Mouse (Mus musculus): ENCODE measurements at regions not wholly inside any gene's neighbourhood (a gene's known extent, or its start where the extent isn't known, plus 50 kb on each side); places are given as distances from the start of the nearest gene placed in this dataset.

DNA sequence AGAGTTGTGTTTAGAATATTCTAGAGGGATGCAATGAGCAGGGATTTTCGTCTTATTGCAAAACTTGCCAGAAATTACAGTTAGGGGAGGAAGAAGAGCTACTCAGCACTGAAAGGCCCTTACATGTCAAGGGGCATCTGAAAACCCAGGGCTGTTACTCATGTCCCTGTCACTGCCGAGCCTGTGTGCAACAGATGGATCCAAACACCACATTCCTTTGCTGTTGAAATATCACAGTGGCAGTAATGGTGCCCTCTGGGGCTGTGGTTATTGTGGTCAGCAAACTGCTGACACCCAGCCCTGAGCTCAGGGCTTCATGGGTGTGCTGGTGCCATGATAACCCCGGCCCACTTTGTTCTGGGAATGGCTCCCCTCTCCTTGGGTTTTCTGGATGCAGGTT lies 114.3 kb upstream of the Ercc6l2 start:
- DNase-seq: peak; percentile 40

DNA sequence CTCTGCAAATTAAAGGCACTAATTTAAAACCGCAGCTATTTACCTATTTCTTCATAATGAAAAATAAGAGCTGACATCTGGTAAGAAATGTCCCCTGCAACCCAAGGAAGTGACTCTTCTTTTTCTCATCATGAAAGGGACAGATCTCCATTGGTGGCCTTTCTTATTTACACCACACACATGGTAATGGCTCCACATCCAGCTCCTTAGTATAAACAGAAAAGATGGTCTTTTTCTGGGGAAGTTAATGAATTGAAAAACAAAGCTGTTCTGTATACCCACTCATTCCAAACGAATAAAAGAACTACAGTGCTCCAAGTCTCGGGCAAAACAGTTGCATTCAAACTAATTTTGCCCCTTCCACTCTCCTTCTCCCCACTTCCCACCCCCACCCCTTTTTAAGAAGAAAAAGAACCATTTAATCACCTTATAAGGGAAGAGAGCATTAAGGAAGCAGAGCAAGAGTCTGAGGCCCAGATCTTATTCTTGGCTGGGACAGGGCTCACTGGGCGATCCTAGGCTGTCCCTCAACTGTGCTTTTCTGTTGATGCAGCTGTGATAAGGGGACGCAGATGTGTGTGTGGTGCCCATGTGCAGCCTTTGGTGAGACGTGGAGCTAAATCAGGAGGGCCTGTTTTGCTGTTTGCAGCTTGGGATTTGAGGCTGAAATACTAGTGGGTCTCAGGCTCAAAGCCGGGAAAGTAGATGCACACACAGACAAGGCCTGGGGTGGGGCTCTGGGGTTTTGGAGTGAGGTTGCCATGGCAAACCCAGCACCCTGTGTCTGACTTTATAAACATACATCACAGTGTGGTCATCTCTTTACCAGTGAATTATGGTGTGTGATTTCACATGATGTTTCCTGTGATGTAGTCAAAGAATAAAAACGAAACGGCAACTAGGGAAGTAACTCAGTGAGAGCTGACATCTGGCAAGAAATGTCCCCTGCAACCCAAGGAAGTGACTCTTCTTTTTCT lies 113.6 kb upstream of the Ercc6l2 start:
- DNase-seq: peak; percentile 71

DNA sequence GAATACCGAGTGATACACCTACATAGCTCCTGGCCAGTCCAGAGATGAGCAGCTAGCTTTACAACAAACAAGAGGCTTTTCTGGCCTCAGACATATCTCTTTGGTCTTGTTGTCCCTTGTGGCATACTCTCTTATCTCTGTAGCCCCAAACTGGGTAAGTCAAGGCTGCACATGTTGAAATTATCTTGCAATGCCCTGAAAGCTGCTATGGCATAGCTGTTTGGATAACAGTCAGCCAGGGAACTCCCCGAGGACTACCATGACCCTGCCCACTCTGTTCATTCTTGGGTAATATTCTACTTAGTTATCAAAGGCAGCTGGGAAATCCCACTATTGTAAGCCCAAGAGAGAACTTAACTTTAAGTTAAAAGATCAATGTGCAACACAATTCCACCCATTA lies 106.5 kb upstream of the Ercc6l2 start:
- no peak for DNase-seq

DNA sequence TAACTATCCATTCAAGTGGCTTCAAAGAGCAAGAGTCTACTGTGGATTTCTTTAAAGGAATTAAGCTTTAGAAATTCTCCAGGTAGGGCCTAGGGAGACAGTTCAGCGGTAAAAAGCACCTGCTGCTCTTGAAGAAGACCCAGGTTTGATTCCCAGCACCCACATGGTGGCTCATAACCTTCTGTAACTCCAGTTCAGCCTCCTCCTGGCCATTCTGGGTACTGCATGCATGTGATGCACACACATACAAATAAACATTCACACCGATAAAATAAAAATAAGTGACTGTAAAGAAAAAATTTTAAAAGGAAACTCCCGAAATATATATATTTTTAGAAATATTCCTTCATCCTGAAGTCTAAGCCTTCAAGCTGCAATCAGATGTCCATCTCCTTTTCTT lies 101.9 kb upstream of the Ercc6l2 start:
- DNase-seq: no peak

DNA sequence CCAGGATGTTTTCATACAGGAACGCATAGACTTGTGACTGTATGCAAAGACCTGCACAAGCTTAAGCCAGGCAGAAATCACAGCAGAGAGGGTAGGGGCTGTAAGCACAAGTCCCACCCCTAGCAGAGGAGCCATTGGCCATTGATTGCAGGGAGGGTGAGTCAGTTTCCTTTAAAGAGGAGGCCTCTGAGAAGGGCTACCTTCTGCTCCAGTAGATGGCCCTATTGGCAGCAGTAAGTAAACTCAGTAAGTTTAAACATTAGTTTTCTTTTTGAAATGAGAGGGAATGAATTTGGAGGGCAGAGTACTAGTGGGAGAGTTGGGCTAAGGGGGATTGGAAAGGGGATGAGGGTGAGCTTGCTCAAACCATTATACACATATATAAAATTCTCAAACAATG lies 98.5 kb upstream of the Ercc6l2 start:
- DNase-seq: no peak

DNA sequence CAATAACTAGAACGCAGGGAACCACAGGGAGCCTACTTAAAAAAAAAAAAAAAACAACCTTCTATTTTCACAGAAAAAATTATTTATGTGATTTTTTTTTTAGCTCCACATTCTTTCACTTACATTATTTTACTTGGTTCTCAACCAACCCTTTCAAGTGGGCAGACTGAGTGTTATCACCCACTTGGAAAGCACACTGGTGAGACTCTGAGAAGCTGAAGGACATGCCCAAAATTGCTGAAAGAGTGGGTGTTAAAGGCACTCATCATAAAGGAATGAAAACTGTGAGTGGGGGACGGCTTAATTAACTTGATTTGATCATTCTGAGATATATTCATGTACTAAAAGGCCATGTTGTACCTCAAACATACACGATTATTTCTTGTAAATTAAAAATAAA lies 97.8 kb upstream of the Ercc6l2 start:
- DNase-seq: peak; percentile 33

DNA sequence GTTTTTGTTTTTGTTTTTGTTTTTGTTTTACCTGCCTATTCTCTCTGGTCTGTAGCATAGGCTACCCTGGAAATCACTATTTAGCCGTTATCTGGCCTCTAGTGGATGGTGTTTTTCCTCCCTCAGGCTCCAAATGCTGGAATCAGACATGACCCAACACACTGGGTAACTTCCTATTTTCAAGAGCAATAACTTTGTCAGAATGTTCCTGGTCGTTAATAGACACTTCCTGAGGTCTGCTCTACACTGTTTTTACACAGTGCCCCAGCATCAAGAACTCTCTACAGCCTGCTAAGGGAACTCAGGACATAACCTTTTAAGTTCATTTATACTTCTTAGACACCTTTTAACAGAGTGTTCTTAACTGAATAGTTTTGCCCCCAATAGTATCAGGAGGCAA lies 96.3 kb upstream of the Ercc6l2 start:
- no peak for DNase-seq

DNA sequence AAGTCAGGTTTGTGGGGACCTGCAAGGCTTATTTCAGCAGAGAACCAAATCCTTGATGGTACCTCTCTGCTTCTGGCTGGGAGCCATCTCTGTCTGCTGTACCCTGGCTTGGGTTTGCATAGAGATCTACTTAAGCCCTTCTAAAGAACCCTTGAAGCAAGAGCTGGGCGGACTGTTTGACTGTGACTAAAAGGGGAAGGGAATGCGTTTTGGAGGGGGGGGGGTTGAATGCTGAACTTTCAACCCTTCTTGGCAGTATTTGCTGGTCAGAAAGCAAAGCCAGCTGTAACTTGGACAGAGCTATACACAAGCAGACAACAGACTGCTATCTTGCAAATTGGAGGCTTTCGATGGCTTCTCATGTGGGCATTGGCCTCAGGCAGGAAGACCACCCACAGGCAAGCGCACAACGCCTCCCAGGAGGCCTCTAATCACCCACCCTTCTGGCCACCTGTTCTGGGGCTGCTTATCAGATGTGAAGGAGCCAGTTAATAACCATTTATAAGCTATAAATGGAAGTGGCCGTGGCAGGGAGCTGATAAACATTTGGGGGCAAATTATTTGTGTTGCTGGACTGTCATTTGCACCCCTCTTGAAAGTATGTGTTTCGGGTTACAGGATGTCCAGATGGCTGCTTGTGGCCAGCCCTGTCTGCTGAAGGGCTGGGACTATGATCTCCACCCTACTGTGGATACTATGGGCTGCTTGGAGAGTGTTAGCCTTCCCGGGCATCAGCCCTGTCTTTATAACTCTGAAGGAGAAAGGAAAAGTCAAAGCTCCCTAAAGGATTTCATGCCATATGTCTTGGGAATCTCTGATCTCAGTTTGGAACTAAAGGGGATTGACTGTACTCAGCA lies 95.5 kb upstream of the Ercc6l2 start:
- DNase-seq: peak; percentile 83

DNA sequence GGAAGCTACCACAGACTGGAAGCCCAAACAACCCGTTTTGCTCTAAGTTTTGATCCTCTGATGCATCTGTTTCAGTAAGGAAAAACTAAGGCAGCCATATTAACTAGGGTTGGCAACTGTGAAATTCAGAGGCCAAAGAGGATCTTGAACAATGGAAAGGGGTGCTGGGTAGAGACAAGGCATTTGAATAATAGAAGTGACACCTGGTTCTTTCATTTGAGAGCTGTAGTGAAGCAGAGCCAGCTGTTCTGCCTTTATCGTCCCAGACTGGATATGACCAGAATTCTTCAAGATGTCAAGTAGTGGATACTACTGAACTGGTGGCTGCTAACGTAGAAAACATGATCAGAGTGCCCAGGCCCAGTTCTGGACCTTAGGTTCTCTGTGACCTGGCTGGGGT lies 94.4 kb upstream of the Ercc6l2 start:
- no peak for DNase-seq

DNA sequence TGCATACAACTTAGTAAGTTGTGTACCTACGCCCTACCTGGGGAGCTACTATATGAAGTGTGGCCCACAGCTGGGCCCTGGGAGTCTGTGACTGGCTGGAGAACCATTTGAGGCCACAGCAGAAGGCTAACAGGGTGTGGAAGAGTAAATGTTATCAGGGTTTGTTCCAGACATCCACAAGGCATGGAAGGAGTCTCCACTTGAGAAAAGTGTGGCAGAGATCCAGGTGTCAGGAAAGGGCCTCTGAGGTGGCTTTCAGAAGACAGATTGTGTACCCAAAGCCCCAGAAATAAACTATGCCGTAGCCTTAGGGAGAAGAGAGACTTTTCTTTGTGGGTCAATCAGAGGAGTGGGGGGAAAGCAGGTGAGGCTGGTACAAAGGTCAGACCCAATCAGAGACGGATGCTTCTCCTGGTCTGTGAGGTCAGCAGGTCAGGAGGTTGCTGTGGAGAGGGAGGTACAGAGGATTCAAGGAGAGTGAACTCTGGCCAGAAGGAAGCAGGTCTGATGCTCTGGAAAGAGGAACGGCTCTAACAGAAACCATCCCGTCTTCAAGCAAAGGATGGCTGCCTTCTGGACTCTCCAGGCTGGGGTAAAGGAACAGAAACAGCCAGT lies 93.9 kb upstream of the Ercc6l2 start:
- peak; percentile 50 for DNase-seq

DNA sequence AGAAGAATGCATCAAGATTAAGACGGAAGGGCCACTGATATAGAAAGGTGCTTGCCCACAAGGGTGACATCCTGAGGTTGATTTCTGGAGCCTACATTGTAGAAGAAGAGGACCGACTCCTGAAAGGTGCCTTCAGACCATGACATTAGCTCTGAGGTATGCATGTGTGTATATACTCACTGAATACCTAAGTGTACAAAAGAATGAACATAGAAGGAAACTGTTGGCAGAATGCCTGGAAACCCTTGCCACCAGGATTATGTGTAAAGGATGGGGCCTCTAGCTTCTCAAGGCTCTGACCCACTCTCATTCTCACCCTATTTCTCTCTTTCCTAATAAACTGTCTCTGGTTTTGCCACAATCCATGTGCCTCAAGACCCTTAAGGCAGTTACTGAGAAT lies 90.7 kb upstream of the Ercc6l2 start:
- DNase-seq: peak; percentile 48

DNA sequence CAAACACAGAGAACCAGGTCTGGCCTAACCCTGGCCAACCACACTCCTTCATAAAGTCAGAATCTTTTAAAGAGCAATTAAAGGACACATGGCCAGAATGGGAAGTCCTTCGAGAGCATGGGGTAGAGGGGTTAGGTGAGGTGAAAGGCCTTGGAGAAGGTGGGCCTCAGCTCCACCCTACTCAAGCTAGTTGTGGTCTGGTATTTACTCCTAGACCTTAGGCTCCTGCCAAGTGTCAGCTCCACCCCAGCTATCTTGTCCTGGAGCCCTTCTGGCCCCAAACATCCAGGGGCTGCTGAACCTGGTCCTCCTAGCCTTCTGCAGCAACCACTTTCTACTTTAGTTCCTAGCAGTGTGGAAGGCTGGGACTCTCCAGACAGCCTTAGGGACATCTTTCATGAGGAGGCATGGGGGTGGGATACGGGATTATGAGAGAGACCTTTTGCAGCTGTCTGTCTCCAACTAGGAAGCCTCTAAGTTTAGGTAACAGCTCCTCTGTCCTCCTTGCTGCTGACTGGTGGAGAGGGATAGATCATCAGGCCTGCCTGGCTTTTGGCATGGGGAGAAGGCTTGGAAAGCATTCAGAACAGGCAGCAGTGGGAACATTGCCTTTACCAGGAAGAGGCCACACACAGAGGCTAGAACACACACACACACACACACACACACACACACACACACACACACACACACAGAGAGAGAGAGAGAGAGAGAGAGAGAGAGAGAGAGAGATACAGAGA lies 90.0 kb upstream of the Ercc6l2 start:
- peak; percentile 68 for DNase-seq

DNA sequence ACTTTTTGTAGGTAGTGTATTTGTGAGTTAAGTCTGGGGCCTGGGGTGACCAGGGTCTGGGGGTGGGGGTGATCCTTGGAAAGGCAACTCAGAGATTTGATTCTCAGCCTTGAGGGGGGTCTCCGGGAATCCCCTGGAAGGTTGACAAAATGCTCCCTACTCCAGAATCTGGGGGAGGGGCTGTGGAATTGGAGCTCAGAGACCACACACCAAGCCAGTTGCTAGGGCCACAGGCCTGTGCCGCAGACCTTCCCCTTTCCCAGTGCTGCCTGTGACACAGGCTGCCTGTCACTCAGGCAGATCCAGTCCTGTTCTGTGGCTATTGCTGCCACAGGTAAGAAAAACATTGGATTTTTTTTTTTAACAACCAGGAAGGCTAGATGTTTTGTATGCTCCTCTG lies 89.0 kb upstream of the Ercc6l2 start:
- no peak for DNase-seq

DNA sequence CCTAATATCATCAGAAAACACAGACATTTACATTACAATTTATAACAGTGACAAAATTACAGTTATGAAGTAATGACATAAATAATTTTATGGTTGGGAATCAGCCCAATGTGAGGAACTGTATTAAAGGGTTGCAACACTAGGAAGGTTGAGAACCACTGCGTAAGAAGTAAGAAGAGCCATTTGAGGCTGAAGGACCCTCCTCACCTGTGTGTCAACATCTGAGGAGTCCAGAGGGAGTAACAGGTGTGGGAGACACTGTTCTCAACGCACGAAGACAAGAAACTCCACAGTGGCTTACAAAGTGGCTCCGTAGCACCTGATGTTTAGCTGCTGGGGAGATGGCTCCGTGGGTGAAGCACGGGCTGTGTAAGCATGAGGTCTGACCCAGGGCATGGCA lies 88.5 kb upstream of the Ercc6l2 start:
- DNase-seq: no peak

DNA sequence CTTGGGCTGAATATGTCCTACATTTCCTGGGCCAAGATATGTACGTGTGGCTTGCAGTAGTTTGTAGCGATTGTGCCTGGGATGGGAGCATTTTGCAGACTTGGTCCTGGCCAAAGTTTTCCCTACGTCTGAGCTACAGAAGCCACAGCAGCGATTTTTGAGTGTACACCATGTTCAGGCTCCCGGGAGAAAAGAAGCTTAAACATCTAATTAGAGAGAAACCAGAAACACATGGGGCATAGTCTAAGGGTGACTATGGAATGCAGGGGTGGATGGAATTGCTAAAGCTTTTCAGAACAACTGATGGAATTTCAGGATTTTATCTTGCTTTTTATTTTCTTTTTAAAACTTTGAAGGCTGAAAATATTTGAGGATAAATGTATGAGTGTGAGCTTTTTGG lies 79.3 kb upstream of the Ercc6l2 start:
- DNase-seq: no peak

DNA sequence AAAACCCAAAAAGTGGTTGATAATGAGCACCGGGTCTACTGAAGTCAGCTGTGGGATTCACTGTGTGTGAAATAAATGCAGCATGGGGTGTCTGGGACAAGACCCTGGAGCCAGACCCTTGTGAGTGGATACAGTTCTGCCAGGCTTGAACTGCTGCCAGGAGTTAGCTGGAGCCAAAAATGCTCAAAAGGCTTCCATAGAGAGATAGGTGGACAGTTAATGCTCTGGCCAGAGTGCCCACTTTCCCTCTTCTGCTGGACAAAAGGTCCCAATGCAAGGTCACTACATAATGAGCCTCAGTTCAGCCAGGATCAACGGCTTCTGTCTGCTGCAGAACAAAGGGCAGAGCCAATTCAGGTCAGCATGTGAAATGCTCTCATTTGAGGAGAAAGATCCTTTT lies 73.2 kb upstream of the Ercc6l2 start:
- DNase-seq: no peak

DNA sequence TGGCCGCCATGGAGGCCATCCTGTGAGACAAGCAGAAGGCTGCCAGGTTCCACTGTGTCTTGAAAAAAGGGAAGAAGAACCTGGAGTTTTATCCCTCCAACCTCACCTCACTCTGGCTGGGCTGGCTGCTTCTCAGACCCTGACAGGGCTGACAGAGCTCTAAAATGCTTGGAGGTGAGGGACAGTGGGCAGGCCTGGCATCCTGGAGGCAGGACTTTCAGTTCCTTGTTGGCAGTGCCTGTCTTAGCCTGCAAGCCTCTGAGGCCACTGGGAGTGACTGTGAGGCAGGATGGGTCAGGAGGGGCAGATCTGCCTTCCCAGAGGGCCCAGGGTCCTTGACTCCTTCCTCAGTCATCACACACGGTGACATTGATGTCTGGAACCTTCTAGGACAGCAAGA lies 66.3 kb upstream of the Ercc6l2 start:
- no peak for DNase-seq

DNA sequence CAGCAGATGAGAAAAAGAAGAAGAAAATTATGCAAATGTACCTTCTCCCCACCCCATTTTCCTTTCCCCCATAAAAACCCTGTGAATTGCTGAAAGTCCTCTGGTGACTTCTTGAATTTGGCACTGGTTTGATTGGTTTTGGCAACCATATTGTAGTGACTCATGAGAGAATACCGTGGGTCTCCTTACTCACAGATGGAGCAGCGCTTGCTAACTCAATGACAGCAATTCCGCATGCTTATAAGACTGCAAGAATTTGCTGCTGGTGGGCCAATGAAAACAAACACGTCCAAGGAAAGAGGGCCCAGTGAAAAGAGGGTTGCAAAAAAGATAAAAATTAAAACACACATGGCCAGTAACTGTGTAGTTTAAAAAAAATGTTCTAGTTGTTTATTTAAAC lies 65.0 kb upstream of the Ercc6l2 start:
- peak; percentile 70 for DNase-seq

DNA sequence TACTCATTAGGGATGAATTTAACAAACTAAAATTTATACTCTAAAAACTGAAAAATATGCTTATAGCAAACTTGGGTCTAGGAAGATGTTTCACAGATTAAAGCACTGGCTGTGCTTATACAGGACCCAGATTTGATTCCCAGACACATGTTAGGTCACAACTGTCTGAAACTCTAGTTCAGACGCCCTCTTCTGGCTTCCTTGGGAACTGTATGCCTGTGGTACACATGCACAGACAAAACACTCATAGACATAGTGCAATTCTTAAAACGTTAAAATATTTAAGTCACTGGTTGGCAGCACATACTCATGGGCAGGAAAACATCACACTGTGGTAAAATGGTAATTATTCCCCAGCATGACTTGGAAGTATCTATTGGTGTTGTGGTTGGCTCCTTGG lies 63.8 kb upstream of the Ercc6l2 start:
- DNase-seq: no peak

DNA sequence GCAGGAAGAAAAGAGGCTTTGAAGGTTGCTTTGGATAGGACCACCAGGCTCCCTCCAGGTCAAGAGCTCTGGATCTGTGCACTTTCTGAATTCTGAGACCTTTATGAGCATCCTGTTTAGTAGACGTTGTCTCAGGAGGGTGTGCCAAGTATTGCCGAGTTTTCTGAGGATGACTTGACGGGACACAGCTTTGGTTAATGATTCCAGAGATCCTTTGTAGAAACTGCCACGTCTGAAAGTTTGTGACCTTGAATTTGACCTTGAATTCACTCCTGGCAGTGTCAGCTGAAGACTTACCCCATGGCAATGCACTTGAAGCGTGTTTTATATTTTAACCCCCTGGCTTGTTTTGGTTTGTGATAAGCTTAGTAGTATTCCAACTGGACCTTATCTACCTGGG lies 58.0 kb upstream of the Ercc6l2 start:
- DNase-seq: peak; percentile 36

DNA sequence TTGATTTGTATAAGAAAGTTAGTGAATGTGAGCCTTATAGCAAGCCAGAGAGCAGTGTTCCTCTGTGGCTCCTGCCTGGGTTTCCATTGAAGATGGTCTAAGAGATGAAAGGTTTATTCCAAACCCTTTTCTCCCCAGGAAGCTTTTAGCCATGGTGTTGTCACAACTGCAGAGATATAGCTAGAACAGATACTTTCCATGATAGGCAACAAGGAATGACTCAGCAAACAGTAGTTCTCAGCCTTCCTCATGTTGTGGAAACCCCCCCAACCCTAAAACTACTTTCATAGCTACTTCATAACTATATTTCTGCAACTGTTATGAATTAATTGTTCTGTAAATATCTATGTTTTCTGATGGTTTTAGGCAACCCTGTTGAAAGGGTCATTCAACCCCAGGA lies 53.5 kb upstream of the Ercc6l2 start:
- DNase-seq: no peak
